Mouse (Mus musculus) cerebellum, adult 2 months (tissue): ENCODE data around the gene Slc52a3.

ENCODE experiments used
- CTCF ChIP-seq: fragments of 200-500 bp; IDR thresholded peaks from 2 replicates; pipeline ENCODE4 v1.5.1; 2011; ENCODE audit warnings: low read depth, mild to moderate bottlenecking, control low read depth, low read length, moderate library complexity, borderline replicate concordance; ENCODE audit not compliant: insufficient read depth
- POLR2A ChIP-seq: fragments of 200-500 bp; IDR thresholded peaks from 2 replicates; pipeline ENCODE4 v1.6.1; 2011; ENCODE audit warnings: low read length, control low read depth, borderline replicate concordance; ENCODE audit not compliant: insufficient read depth

DNA sequence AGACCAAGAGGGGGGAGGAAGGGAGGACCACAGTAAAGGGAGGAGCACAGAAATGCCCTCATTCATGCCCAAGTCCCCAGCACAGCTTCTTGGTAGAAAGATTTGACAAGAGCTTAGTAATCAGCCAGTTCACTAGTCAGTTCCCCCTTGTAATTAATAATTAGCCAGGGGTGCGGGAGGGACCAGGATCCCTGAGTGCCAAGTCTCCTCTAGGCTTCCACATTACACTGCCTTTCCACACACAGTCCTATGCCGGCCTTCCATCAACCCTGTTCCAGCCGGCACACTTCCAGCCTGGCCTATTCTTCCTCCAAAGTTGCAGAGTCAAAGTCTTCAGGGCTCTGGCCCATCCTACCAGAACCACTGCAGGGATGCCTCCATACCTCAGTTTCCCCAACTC lies 20.2 kb upstream of the Slc52a3 start:
- TF ChIP-seq CTCF (no peak), POLR2A (no peak)
